Mouse (Mus musculus): ENCODE data around the gene Mrps12.

- TF ChIP-seq CTCF (IDR thresholded peaks at IDR 0.05; ENCODE audit: borderline replicate concordance, control insufficient read depth, extremely low read depth, insufficient read depth, low read length, poor library complexity) (no peak), POLR2A (IDR thresholded peaks at IDR 0.05; ENCODE audit: control insufficient read depth, extremely low read depth, insufficient read depth, low read length, poor library complexity) (no peak)
Measured at GRCm38 (mm10) chr7:28769414-28769958, 27.9 kb upstream of the Mrps12 start.

All from thymus, adult 2 months (tissue).